Mouse (Mus musculus) small intestine, adult 2 months (tissue): ENCODE measurements at regions not wholly inside any gene's neighbourhood (a gene's known extent, or its start where the extent isn't known, plus 50 kb on each side); places are given as distances from the start of the nearest gene placed in this dataset.
A peak's percentile ranks its signal among the peaks of the same experiment; 100 is the strongest.

Experiments
- H3K27ac ChIP-seq: fragments of 200-500 bp; 2 replicates; pipeline ENCODE4 v1.5.1; 2012; ENCODE audit warnings: low read depth, low read length, control low read depth, inconsistent platforms; ENCODE audit not compliant: insufficient read depth
- H3K27me3 ChIP-seq: fragments of 200-500 bp; 2 replicates; pipeline ENCODE4 v1.6.1; 2012; ENCODE audit warnings: mild to moderate bottlenecking, moderate library complexity, low read length, inconsistent platforms; ENCODE audit not compliant: control insufficient read depth, insufficient read depth
- H3K36me3 ChIP-seq: fragments of 200-500 bp; 2 replicates; pipeline ENCODE4 v1.6.1; 2012; ENCODE audit warnings: mild to moderate bottlenecking, low read length, control low read depth, inconsistent platforms; ENCODE audit not compliant: control insufficient read depth, insufficient read depth
- H3K4me1 ChIP-seq: fragments of 200-500 bp; 2 replicates; pipeline ENCODE4 v1.6.1; 2012; ENCODE audit warnings: low read length, inconsistent platforms, mixed read lengths; ENCODE audit not compliant: control insufficient read depth, insufficient read depth, insufficient read length
- H3K4me3 ChIP-seq: fragments of 200-500 bp; 2 replicates; pipeline ENCODE4 v1.5.1; 2012; ENCODE audit warnings: low read depth, mild to moderate bottlenecking, control low read depth, inconsistent platforms, low read length, moderate library complexity
- CTCF ChIP-seq: fragments of 200-500 bp; IDR thresholded peaks from 2 replicates; pipeline ENCODE4 v1.5.1; 2012; ENCODE audit warnings: low read depth, mild to moderate bottlenecking, control low read depth, inconsistent platforms, low read length, moderate library complexity, mixed read lengths; ENCODE audit not compliant: insufficient replicate concordance, insufficient read length; ENCODE audit errors: extremely low read depth
- POLR2A ChIP-seq: fragments of 200-500 bp; IDR thresholded peaks from 2 replicates; pipeline ENCODE4 v1.6.1; 2012; ENCODE audit warnings: low read depth, mild to moderate bottlenecking, control low read depth, inconsistent platforms, low read length, moderate library complexity
- WGBS: fragments of 180-500 bp; shearing (Covaris S2); methylation state at CpG from one replicate; pipeline ENCODE4 v1.1.7; 2018; 5-methylcytosine and 5-hydroxymethylcytosine counted together

DNA sequence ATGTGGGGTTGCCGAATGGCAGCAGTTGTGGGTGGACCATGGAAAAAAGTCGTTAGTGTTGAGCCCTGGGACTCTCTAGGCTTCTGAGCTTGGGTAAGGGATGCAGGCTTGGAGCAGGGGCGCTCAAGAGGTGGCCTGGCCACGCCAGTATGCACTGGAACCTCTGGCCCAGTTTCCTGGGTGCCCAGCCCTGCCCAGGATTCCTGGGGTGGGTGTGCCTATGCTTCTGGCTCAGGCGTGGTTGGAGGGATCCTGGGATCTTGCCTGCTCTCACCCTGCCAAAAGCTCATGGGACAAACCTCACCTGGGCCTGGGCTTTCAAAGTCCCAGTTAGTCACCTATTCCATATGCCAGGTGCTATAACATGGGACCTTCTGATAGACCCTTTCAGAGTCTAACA is 49.9 kb upstream of the Ppara start:
- Histone ChIP-seq H3K27ac (peak overlapping the region; percentile 26), H3K36me3 (peaks cover 68% of the 10 kb centered on the region), H3K4me3 (no peak overlapping the region), H3K4me1 (peaks cover 34% of the 10 kb centered on the region), H3K27me3 (no peaks in the 10 kb centered on the region)
- 38% methylated on average over 5 of the region's 5 CpGs for WGBS
- TF ChIP-seq CTCF (no peak), POLR2A (no peak)
